Mouse (Mus musculus) kidney, postnatal 10 days (tissue): ENCODE data around the gene Art5.

Experiments
- DNase-seq: peaks from one replicate; pipeline ENCODE4 v3.0.0; 2021; ENCODE audit warnings: mixed read lengths

Art5 gene

GRCm38 (mm10) chr7:102109171-102109570 is at the start of gene Art5:
Gene Art5 (minus strand): TSS chr7:102109489.
- no peak for DNase-seq

GRCm38 (mm10) chr7:102153691-102154090 is 44.4 kb upstream of the Art5 start:
- no peak for DNase-seq

GRCm38 (mm10) chr7:102137898-102138297 is 28.6 kb upstream of the Art5 start:
- no peak for DNase-seq

- peak; percentile 61 for DNase-seq
These were observed 28.2 kb upstream of the Art5 start for GRCm38 (mm10) chr7:102137464-102137863.

GRCm38 (mm10) chr7:102132395-102132794 is 23.1 kb upstream of the Art5 start:
- peak; percentile 31 for DNase-seq

GRCm38 (mm10) chr7:102120326-102120725 is 11.0 kb upstream of the Art5 start:
- DNase-seq, result no peak

GRCm38 (mm10) chr7:102117382-102117781 is 8.1 kb upstream of the Art5 start:
- no peak for DNase-seq

GRCm38 (mm10) chr7:102116579-102117331 is 7.5 kb upstream of the Art5 start, which contains the start of gene Chrna10:
Gene Chrna10 (minus strand): TSS chr7:102116828.
- DNase-seq, result no peak

GRCm38 (mm10) chr7:102113151-102113729 is 4.0 kb upstream of the Art5 start:
- no peak for DNase-seq

- DNase-seq, result no peak
These were observed 457 bp upstream of the Art5 start for GRCm38 (mm10) chr7:102109746-102110145.

GRCm38 (mm10) chr7:102108206-102108605 is 1.1 kb downstream of the Art5 start:
- no peak for DNase-seq

GRCm38 (mm10) chr7:102106700-102107141 is 2.6 kb downstream of the Art5 start:
- peak; percentile 30 for DNase-seq

GRCm38 (mm10) chr7:102104126-102104525 is 5.2 kb downstream of the Art5 start:
- DNase-seq, result no peak

- DNase-seq, result no peak
These were observed 5.7 kb downstream of the Art5 start for GRCm38 (mm10) chr7:102103555-102103954.

- DNase-seq, result no peak
These were observed 6.6 kb downstream of the Art5 start for GRCm38 (mm10) chr7:102102696-102103095.

GRCm38 (mm10) chr7:102102241-102102640 is 7.0 kb downstream of the Art5 start:
- no peak for DNase-seq

GRCm38 (mm10) chr7:102101487-102101886 is 7.8 kb downstream of the Art5 start, which contains the start of gene Art1:
Gene Art1 (plus strand): TSS chr7:102101743.
- no peak for DNase-seq

GRCm38 (mm10) chr7:102100868-102101267 is 8.4 kb downstream of the Art5 start:
- no peak for DNase-seq

GRCm38 (mm10) chr7:102099760-102100661 is 9.3 kb downstream of the Art5 start:
- peak; percentile 56 for DNase-seq

- no peak for DNase-seq
These were observed 22.0 kb downstream of the Art5 start for GRCm38 (mm10) chr7:102087336-102087735.

- DNase-seq, result no peak
These were observed 25.1 kb downstream of the Art5 start for GRCm38 (mm10) chr7:102084041-102084696.

- no peak for DNase-seq
These were observed 26.5 kb downstream of the Art5 start, which contains the start of gene Trpc2 for GRCm38 (mm10) chr7:102082816-102083215. Gene Trpc2 (plus strand): TSS chr7:102083116.

- DNase-seq, result no peak
These were observed 27.5 kb downstream of the Art5 start for GRCm38 (mm10) chr7:102081784-102082183.
